Mouse (Mus musculus): ENCODE results near the gene Cmtm7.

Gene Cmtm7

GRCm38 (mm10) chr9:114781526-114782212, at the start of gene Cmtm7:
Gene Cmtm7 (minus strand): TSS chr9:114781856.
- DNase-seq, result peak; percentile 53 to 58

- DNase-seq, result no peak
These were observed 48.7 kb upstream of the Cmtm7 start for GRCm38 (mm10) chr9:114830351-114830750.

- DNase-seq, result no peak
These were observed 48.0 kb upstream of the Cmtm7 start for GRCm38 (mm10) chr9:114829669-114830068.

GRCm38 (mm10) chr9:114828377-114828776, 46.7 kb upstream of the Cmtm7 start:
- DNase-seq, result no peak

GRCm38 (mm10) chr9:114827242-114827852, 45.7 kb upstream of the Cmtm7 start:
- no peak for DNase-seq

- DNase-seq, result no peak
These were observed 42.5 kb upstream of the Cmtm7 start for GRCm38 (mm10) chr9:114824166-114824565.

GRCm38 (mm10) chr9:114821548-114822289, 40.1 kb upstream of the Cmtm7 start:
- no peak for DNase-seq

- DNase-seq, result no peak
These were observed 37.3 kb upstream of the Cmtm7 start for GRCm38 (mm10) chr9:114818918-114819317.

- DNase-seq, result no peak
These were observed 35.4 kb upstream of the Cmtm7 start for GRCm38 (mm10) chr9:114817012-114817411.

- no peak for DNase-seq
These were observed 34.5 kb upstream of the Cmtm7 start for GRCm38 (mm10) chr9:114816121-114816520.

GRCm38 (mm10) chr9:114815315-114815714, 33.7 kb upstream of the Cmtm7 start:
- peak; percentile 50 to 56 for DNase-seq

- no peak for DNase-seq
These were observed 30.3 kb upstream of the Cmtm7 start for GRCm38 (mm10) chr9:114812001-114812400.

- no peak for DNase-seq
These were observed 29.2 kb upstream of the Cmtm7 start for GRCm38 (mm10) chr9:114810837-114811236.

- no peak for DNase-seq
These were observed 27.0 kb upstream of the Cmtm7 start for GRCm38 (mm10) chr9:114808671-114809070.

GRCm38 (mm10) chr9:114807261-114807660, 25.6 kb upstream of the Cmtm7 start:
- no peak for DNase-seq

- DNase-seq, result peak in 1 of 2 experiments; percentile 28
These were observed 23.6 kb upstream of the Cmtm7 start for GRCm38 (mm10) chr9:114805151-114805671.

- DNase-seq, result peak; percentile 18 to 45
These were observed 20.5 kb upstream of the Cmtm7 start for GRCm38 (mm10) chr9:114802191-114802590.

GRCm38 (mm10) chr9:114801301-114801700, 19.6 kb upstream of the Cmtm7 start:
- no peak for DNase-seq

GRCm38 (mm10) chr9:114799498-114800107, 17.9 kb upstream of the Cmtm7 start:
- no peak for DNase-seq

- DNase-seq, result no peak
These were observed 17.2 kb upstream of the Cmtm7 start for GRCm38 (mm10) chr9:114798845-114799244.

GRCm38 (mm10) chr9:114797329-114798004, 15.8 kb upstream of the Cmtm7 start:
- peak; percentile 96 to 97 for DNase-seq

- no peak for DNase-seq
These were observed 14.9 kb upstream of the Cmtm7 start for GRCm38 (mm10) chr9:114796473-114797050.
